Mouse (Mus musculus) testis, adult 2 months (tissue): ENCODE data around the gene Vmn1r167.
"Not testable (repeated sequence)": the region's sequence is repeated elsewhere in the genome, so short reads cannot be mapped to it uniquely, and the experiment has no call there.

Source experiments
- CTCF ChIP-seq: fragments of 200-500 bp; IDR thresholded peaks from 2 replicates; pipeline ENCODE4 v1.5.1; 2012; ENCODE audit warnings: low read depth, mild to moderate bottlenecking, inconsistent platforms, low read length, moderate library complexity; ENCODE audit not compliant: control insufficient read depth, insufficient read depth, insufficient replicate concordance
- POLR2A ChIP-seq: fragments of 200-500 bp; IDR thresholded peaks from 2 replicates; pipeline ENCODE4 v1.6.1; 2012; ENCODE audit warnings: low read depth, mild to moderate bottlenecking, inconsistent platforms, low read length, moderate library complexity; ENCODE audit not compliant: control insufficient read depth

DNA sequence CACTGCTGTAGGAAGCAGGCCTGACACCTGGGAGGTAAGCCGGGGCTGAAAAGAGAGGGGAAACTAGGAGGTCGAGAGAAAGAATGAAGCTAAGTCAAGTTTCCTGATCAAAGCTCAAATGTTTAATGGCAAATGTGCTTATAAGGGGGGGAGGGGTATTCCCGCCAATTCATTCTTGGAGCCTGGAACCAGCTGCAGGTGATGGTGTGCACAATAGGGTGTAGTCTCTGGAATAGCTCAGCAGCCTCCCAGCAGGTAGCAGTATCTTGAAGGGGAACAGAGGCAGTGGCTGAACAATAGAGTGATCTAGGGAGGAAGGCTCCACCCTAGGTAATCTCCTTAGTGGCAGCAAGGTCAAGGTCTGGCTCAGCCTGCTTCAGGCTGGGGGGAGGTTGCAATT lies 36.8 kb downstream of the Vmn1r167 start:
- TF ChIP-seq POLR2A, CTCF: not testable (repeated sequence)
